Mouse (Mus musculus): ENCODE data around the gene Gtf2i. TPM values are rescaled to one million over a fixed set of nuclear protein-coding genes. Genes with fewer than 3 reads are reported as not detected.

Gene Gtf2i
- total and polyA plus RNA-seq, 3 experiments = 28.4 to 60.9 (median 42.2) TPM

DNA sequence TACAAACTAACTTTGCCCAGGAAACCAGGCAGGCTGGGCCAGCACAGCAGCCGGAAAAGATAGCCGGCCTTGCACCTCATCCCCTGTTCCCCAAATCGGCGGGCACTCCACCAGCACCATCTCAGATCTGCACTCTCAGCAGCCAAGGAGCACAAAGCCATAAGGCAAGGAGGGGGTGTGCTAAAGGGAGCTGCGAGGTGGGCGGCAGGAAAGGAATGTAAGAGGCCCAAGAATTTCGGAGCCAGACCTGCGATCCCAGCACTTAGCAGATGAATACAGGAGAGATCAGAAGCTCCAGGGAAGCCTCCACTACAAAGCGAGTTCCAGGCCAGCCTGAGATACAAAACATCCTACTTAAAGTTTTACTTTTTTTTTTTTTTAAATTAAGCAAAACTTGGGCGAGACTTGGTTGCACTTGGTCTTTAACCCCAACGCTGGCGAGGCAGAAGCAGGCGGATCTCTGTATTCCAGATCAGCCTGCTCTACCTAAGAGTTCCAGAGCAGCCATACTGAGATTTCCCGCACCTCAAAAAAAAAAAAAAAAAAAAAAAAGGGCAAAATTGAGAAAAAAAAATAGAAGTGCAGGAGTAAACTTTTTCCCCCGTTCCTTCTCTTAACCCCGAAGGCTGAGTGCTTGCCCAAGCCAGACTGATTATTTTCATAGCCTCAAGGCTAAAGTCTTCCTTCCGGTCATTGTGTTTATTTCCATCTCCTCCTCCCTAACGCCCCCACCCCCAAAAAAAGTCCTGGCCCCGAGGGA, 1.7 kb downstream of the Gtf2i start:
- DNase-seq (ENCODE audit: extremely low read depth) = peak; percentile 20
- H3K9me3 ChIP-seq (replicated peaks; ENCODE audit: low read length) = no peaks in the 10 kb centered on the region
- H3K9ac ChIP-seq (ENCODE audit: insufficient read depth, low read depth) = peak overlapping the region; percentile 35
- peaks cover 6 to 34% of the 10 kb centered on the region in 2 experiments; a peak in 3 of 4 replicates for H3K4me1 ChIP-seq (ENCODE audit: control insufficient read depth in 1 of 2, insufficient read depth in 2 of 2)
- H3K4me3 ChIP-seq (replicated peaks in 1 of 3; ENCODE audit: low read depth in 2 of 3, low read length in 2 of 3, poor library complexity in 1 of 3) = peak overlapping the region; percentile 78 to 81 (median 81)
- dilution Hi-C loops (cut with MboI; ENCODE audit: extremely low pct_ligation_motif_present, extremely low pct_unique_long_range_greater_than_20kb, low sequenced_read_pairs) (no loop called here), in situ Hi-C loops (cut with MboI; ENCODE audit: low pct_ligation_motif_present, low pct_unique_long_range_greater_than_20kb, low sequenced_read_pairs) (no loop called here)
- TF ChIP-seq NRF1 (IDR thresholded peaks at IDR 0.05; ENCODE audit: low read depth, low read length) (no peak), CTCF (conservative IDR thresholded peaks at IDR 0.05 in 1 of 2, IDR thresholded peaks at IDR 0.05 in 1 of 2; ENCODE audit: low read depth in 2 of 2, low read length in 2 of 2) (no peak), KAT2A (IDR thresholded peaks at IDR 0.05; ENCODE audit: insufficient replicate concordance, low read length) (no peak), ZKSCAN1 (IDR thresholded peaks at IDR 0.05; ENCODE audit: borderline replicate concordance, low read depth, low read length) (no peak), ZC3H11A (IDR thresholded peaks at IDR 0.05; ENCODE audit: low read depth, low read length) (no peak), ZNF384 (IDR thresholded peaks at IDR 0.05; ENCODE audit: low read depth, low read length) (peak; percentile 80), MEF2A (IDR thresholded peaks at IDR 0.05; ENCODE audit: borderline replicate concordance, low read depth, low read length) (0 out of 2 replicates have a peak, but pooled peaks have one; percentile 5)
- H3K79me2 ChIP-seq (replicated peaks; ENCODE audit: control insufficient read depth, extremely low read depth, insufficient read depth, poor library complexity, severe bottlenecking) = peaks cover 40% of the 10 kb centered on the region
- peaks cover 6 to 33% of the 10 kb centered on the region in 2 experiments for H3K36me3 ChIP-seq (replicated peaks in 1 of 2; ENCODE audit: control insufficient read depth in 1 of 2, insufficient read depth in 1 of 2, low read length in 1 of 2)
- peak overlapping the region; percentile 78 for H3K4me2 ChIP-seq (ENCODE audit: insufficient read depth, low read depth, poor library complexity, severe bottlenecking)
- H3K27me3 ChIP-seq (replicated peaks) = peaks cover 2% of the 10 kb centered on the region
- H3K27ac ChIP-seq (ENCODE audit: insufficient read depth, low read depth) = peak overlapping the region; percentile 1; the same call in 1 of the 2 replicates

DNA sequence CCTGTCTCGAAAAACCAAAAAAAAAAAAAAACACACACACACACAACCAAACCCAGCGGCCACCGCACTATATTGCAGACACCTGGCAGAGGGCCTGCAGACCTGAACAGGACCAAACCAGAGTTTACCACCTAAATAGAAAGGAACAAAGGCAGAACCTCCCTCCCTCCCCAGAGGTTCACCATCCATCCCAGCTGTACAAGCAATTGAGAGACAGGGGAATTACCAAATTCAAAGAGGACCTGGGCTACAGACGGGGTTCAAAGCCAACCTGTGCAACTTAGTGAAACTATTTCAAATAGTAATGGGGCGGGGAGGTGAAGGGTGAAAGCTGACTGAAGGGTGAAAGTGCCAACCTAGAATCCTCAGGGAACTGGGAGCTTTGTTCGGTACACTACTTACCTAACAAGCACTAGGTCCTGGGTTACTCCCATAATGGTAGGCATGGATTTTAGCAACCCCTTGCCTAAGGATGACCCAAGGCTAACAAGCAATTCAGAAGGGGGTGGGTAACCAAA, 2.6 kb downstream of the Gtf2i start:
- Histone ChIP-seq H3K9ac (ENCODE audit: insufficient read depth, low read depth) (peak overlapping the region; percentile 21; the same call in 1 of the 2 replicates), H3K27ac (ENCODE audit: insufficient read depth, low read depth) (no peak overlapping the region), H3K4me1 (ENCODE audit: control insufficient read depth in 1 of 2, insufficient read depth in 2 of 2) (peaks cover 6 to 34% of the 10 kb centered on the region in 2 experiments; a peak in 3 of 4 replicates), H3K27me3 (replicated peaks) (peaks cover 2% of the 10 kb centered on the region), H3K36me3 (replicated peaks in 1 of 2; ENCODE audit: control insufficient read depth in 1 of 2, insufficient read depth in 1 of 2, low read length in 1 of 2) (peaks cover 9 to 43% of the 10 kb centered on the region in 2 experiments), H3K4me3 (replicated peaks in 1 of 3; ENCODE audit: low read depth in 2 of 3, low read length in 2 of 3, poor library complexity in 1 of 3) (peak overlapping the region in 2 of 3 experiments; percentile 21 to 78), H3K79me2 (replicated peaks; ENCODE audit: control insufficient read depth, extremely low read depth, insufficient read depth, poor library complexity, severe bottlenecking) (peaks cover 48% of the 10 kb centered on the region), H3K9me3 (replicated peaks; ENCODE audit: low read length) (no peaks in the 10 kb centered on the region), H3K4me2 (ENCODE audit: insufficient read depth, low read depth, poor library complexity, severe bottlenecking) (peak overlapping the region; percentile 78)
- in situ Hi-C loops (cut with MboI; ENCODE audit: low pct_ligation_motif_present, low pct_unique_long_range_greater_than_20kb, low sequenced_read_pairs) = no loop called here
- TF ChIP-seq ETS1 (conservative IDR thresholded peaks at IDR 0.05; ENCODE audit: low read depth, low read length) (0 out of 2 replicates have a peak, but pooled peaks have one; percentile 15), ZNF384 (IDR thresholded peaks at IDR 0.05; ENCODE audit: low read depth, low read length) (peak; percentile 68; the same call in 1 of the 2 replicates), HCFC1 (IDR thresholded peaks at IDR 0.05; ENCODE audit: low read depth, low read length) (no peak), TCF12 (IDR thresholded peaks at IDR 0.05; ENCODE audit: low read depth, low read length) (peak; percentile 42; the same call in 1 of the 2 replicates)
- DNase-seq (ENCODE audit: extremely low read depth) = peak; percentile 62
- dilution Hi-C loops (cut with MboI; ENCODE audit: extremely low pct_ligation_motif_present, extremely low pct_unique_long_range_greater_than_20kb, low sequenced_read_pairs) = no loop called here

Measured in CH12.LX (cell line).